Mouse (Mus musculus): ENCODE data around the gene Dach1. TPM values are rescaled to one million over a fixed set of nuclear protein-coding genes. Genes with fewer than 3 reads are reported as not detected.

Gene Dach1
- 0.34 and 0.50 TPM in 2 replicates for polyA plus RNA-seq (2012; rRNA removed)

GRCm38 (mm10) chr14:98169421-98170076 lies at the start of gene Dach1:
TSS of gene Dach1 (minus strand) at chr14:98169765.

Measured in liver, embryonic 18 days (tissue).